Mouse (Mus musculus) adrenal gland, postnatal 36 days (tissue): Measurements from ENCODE around the gene Cnppd1. TPM values are rescaled to one million over a fixed set of nuclear protein-coding genes. Genes with fewer than 3 reads are reported as not detected.

Source experiments
- DNase-seq, 2 experiments: peaks; one replicate each; pipeline ENCODE4 v3.0.0; 2021; ENCODE audit warnings: mixed read lengths in 1 of 2
- total RNA-seq, 2 experiments: library from RNA; stranded (reverse); gene quantifications; 2 replicates each; pipeline ENCODE4 v1.2.3; 2021

The Cnppd1 gene
- total RNA-seq, 2 experiments from 2014 or later: 38.0 TPM

DNA sequence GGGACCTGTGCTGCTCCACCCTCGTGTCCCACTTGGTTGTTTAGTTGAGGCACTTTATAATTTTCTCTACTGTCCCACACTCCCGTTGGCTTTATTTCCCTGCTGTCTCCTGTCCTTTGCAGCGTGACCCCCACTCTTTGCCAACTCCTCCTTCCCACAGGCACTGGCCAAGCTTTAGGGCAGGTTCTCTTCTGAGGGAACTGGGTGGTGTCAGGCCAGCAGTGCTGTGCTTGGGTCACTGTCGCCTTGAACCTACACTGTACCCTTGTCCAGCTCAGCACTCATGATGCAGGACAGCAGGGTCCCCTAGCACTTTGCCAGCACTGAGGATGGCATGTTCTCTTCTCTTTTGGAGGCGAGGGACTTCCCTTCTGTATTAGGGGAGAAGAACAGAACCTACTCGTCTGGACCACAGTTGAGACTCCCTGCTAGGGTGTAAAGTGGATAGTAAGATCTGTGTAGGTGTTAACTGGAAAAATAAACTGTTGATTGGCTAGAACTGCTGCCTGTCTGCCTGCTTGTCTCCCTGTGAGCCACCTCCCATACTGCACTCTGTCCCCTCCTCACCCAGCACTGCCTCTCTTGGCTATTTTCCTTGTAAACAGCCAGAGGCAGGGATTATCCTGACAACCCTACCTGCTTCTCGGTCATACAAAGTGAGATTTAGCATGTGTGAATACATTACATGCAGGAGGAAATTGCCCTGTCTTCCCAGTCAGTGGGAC is 5.1 kb upstream of the Cnppd1 start:
- DNase-seq: no peak

DNA sequence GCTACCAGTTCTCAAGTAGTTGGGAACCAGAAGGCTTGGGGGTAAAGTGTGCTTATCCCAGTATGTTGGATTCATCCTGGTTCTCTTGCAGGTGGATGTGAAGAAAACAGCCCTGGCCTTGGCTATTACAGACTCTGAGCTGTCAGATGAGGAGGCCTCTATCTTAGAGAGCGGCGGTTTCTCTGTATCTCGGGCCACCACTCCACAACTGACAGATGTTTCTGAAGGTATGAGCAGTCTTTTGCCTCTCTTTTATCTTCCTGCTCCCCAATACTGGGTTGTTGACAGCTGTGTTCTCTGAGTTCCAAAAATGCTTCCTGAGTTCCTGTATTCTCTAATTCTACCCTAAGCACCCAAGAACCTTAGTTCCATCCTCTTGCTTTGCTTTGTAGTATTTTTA is 3.1 kb upstream of the Cnppd1 start:
- no peak for DNase-seq

DNA sequence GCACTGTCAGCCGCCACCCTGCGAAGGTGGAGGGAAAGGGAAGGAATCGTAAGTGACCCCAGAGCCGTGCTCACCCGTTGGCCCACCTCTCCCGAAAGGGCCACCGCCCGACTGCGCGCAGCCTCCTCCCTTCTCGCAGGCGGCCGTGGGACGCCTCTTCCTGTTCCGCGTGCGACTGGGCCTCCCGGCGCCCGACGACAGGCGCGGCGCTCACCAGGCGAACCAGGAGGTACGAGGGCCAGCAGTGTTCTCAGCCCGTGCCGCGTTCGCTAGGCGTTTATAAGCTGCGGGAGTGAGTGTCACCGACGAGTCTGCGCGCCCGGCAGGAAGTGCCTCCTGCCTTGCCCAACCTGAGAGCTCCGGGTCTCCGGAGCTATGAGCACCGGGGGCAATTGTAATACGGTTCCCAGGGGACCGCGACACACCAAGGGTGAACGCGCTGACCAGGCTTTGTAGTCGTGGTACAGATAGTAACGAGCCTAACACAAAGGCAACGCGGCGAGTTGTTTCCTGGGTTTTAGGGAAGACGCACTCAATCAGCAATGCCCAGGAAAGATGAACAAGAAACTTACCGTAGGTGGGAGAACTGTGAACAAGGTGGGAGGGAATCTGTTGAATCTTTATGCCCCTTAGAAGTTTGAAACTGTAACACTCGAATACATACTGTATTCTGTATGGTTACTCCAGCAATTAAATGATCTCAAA is 873 bp downstream of the Cnppd1 start:
- peak; percentile 78 to 83 for DNase-seq

DNA sequence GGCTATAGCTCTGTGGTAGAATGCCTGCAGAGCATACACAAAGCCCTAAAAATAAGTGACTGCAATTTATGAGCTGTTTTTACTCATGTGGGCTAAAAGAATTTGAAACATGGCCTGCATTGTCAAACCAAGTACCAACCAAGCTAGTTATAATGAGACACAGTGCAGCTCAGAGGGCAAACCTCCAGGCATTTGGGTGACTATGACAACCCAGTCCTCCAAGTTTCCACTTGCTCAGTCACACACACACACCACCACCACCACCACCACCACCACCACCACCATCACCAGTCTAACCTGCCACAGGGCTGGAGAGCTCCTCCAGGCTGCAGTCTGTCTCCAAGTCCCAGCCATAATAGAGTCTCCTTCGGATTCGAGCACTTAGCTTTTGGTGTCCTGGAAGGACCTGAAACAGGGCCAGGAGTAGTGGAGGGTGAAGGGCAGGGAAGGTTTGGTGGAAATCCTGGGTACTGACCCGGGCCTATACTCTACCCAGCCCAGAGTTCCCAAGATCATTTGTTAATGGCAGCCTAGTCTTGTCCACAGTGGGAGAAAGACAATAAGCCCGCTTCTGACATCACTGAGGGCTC is 1.8 kb downstream of the Cnppd1 start:
- DNase-seq: peak in 1 of 2 experiments; percentile 10

DNA sequence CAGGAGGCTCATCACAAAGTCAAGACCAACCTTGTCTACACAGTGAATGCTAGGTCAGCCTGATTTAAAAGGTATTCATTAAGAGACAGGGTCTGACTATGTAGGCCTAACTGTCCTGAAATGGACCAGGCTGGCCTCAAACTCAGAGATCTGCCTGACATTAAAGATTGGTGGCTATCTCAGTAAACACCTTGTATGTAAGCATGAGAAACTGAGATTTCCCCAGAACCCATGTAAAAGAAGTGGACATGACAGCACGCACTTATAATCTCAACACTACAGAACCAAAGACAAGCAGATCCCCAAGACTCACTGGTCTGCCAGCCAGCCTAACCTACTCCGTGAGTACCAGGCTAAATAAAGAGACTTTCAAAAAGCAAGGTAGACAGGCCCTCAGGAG is 4.1 kb downstream of the Cnppd1 start:
- no peak for DNase-seq

DNA sequence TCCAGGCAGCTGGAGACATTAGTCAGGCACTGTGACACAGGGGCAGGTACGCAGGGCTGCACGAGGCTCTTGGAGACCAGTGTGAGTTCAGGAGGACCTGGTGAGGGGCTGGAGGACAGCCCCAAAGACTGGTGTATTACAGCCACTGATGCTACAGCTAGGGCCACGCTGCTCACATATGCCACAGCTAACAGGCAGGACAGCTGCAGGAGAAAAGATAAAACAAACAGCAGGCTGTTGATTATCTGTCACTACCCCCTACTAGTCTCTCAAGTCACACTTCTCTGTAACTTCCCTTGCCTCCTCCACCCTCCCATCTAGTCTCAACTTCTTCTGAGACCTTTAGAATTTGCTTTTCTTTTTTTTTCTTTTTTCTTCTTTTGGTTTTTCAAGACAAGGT is 5.8 kb downstream of the Cnppd1 start:
- DNase-seq: no peak

DNA sequence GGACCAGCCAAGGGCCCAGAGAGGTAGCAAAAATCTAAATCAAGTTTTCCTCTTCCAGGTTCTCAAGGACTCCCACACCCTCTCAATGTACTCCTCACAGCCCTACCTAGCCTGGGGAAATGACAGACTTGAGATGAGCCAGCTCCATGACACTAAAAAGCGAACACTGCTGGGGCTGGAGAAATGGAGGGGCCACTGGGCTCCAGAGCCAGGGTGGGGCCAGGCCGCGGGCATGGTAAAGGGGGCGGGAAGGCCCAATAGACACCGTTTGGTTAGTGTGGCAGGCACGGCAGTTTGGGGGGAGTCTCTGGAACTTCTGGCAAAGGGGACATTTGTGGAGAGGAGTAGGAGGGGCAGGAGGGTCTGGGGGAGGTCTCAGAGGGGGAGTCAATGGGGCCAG is 6.2 kb downstream of the Cnppd1 start:
- DNase-seq: no peak

DNA sequence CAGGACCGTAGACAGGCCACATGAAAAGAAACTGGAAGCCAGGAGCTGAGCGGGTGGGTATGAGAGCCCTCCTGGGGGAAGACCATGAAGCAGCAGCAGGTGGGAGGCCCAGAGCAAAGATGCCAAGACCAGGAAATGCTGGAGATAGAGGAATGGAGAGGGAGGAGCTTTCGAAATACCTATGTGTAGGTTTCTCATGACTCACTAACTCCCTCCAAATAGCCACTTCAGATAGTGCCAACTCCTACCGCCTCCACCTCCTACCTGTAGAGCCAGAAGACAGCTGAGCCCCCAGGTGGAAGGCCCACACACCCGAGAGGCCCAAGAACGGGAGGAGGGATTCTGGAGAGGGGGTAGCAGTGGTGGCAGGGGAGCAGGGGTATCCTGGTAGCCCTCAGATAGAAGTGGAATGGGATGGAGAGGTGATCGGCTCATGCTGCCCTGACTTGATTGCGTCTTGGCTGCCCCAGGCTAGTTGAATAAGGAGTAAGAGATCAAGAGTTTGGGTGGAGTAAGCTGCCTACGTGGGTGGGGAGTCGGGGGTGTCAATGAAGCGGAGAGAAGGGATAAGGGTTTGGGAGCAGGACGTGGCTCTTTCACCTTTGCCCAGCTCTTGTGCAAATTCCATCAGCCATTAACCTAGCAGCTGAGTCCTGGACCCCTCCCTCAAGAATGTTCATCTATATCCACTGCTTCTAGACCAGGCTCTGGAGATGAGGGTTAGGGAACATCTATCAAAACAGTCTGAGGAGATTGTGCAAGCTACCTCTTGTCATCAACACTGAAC is 8.9 kb downstream of the Cnppd1 start, which contains the start of gene Slc23a3:
Slc23a3 (minus strand) TSS at position 470 of the 787 bp plus-strand sequence.
- no peak for DNase-seq

DNA sequence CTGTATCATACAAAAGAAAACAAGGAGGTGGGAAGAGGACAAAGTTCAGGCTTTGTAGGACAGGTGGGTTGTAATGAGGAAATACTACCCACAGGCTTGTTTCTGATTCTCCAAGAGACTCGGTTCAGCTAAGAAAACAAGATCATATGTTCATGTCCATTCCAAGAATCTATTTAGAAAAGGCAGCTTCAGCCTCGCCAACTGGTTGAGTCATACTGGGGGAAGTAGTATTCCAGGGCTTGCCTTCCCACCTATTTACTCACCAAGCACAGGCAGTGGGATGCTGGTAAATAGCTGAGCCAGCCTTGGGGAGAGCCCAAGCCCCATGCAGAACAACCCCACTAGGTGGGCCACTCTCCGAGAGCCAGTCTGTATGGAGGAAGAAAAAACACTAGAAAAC is 13.9 kb downstream of the Cnppd1 start:
- no peak for DNase-seq

DNA sequence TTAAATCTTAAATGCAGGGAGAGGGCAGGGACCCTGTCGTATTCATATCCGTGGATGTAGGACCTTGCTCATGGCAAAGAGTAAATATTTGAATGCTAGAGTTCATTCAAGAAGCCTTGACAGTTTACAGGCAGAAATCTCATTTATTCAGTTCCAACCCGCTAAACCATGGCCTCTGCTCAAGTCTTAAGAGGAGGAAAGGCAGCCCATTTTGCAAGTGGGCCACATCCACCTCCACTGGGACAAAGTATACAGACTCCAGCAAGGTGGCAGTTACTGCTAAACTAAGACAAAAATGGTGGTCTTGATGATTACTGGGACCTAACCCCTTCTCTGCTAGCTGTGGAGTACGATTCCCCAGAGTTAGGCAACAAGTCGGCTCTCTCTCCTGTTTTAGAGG is 17.1 kb downstream of the Cnppd1 start:
- no peak for DNase-seq

DNA sequence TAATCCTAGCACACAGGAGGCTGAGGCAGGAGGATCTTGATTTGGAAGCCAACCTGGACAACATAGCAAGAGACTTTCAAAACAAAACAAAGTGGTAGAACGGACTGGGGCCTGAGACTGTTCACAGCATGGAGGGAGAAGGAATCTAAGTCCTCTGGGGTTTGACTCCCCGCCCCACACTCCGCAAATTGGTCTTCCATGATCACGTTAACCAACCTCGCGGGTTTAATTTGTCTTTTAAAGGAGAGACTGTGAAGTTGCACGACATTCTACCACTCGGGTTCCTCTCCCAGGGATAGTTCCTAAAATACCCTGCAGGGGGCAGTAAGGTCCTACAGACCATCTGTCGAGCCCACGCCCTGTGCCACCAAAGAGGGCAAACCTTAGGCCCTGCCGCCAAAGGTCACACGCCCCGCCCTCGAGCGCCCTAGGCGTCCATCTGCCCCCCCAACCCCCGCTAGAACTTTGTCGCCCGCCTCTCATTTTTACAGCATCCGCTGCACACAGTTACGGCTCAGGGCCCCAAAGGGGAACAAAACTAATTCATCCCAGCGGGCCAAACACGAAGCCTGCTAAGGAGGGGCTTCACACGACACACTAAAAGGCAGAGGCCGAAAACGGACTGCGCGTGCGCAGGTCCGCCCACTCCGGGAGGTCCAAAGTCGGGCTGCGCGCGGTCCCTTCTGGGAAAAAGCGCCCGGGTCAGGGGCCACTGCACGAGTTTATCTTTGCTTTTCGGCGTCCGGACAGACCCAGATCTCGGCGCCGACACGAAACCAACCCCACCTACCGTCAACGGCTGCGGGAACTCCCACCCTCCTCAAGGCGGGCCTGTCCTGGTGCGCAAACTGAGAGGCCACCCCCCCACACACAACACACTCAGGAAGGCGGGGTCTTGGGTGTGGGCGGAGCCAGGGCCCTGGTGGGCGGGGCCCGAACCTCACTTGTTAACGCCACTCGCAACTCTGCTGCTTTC is 17.9 kb downstream of the Cnppd1 start, which contains the start of gene Nhej1:
Nhej1 (minus strand) TSS at position 855 of the 976 bp plus-strand sequence.
- peak; percentile 92 to 96 for DNase-seq

DNA sequence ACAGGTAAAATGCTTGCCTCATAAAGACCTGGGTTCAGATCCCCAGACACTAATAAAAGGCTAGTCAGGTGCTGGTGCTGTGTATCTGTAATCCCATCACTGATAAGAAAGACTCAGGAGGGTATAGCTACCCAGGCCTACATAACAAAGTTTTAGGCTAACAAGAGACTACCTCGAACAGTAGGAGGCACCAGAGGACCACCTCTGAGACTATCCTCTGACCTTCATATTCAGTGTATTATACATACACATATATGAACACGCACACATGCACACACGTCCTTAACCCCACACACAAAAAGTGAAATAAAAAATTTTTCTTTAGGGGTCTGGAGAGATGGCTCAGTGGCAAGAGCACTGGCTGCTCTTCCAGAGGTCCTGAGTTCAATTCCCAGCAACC is 20.3 kb downstream of the Cnppd1 start:
- no peak for DNase-seq

Other genes starting within 250 kb of the Cnppd1 start
- under 1 TPM in 1 of 2 experiments, not detected in 1; 0.56 TPM for gene Cryba2, start 249.6 kb downstream of the Cnppd1 start, total RNA-seq
- gene Cfap65, start 207.1 kb downstream of the Cnppd1 start, total RNA-seq: not detected
- not detected for gene Ihh, start 191.0 kb downstream of the Cnppd1 start, total RNA-seq
- gene Nhej1, start 17.5 kb downstream of the Cnppd1 start, total RNA-seq: 1 to 10 TPM; 7.1 to 7.9 TPM
- gene Slc23a3, start 8.8 kb downstream of the Cnppd1 start, total RNA-seq: under 1 TPM; 0.16 to 0.46 TPM
- 10 to 100 TPM; 81.4 to 95.7 TPM for gene Retreg2, start 67 bp upstream of the Cnppd1 start, total RNA-seq
- 10 to 100 TPM; 30.2 to 35.1 TPM for gene Zfand2b, start 25.9 kb upstream of the Cnppd1 start, total RNA-seq
- gene Abcb6, start 37.7 kb upstream of the Cnppd1 start, total RNA-seq: 10 to 100 TPM; 24.9 to 33.9 TPM
- 10 to 100 TPM; 13.7 to 16.8 TPM for gene Ankzf1, start 49.4 kb upstream of the Cnppd1 start, total RNA-seq
- gene Atg9a, start 49.5 kb upstream of the Cnppd1 start, total RNA-seq: 10 to 100 TPM; 38.0 to 43.7 TPM
- gene Glb1l, start 68.1 kb upstream of the Cnppd1 start, total RNA-seq: 10 to 100 TPM; 20.2 to 22.2 TPM
- gene Stk16, start 68.1 kb upstream of the Cnppd1 start, total RNA-seq: 100 to 1,000 TPM in 1 of 2 experiments, 10 to 100 TPM in 1; 94.9 to 125 TPM
- 10 to 100 TPM; 26.0 to 70.0 TPM for gene Tuba4a, start 77.2 kb upstream of the Cnppd1 start, total RNA-seq
- not detected for gene A630095N17Rik, start 89.4 kb upstream of the Cnppd1 start, total RNA-seq
- gene Dnajb2, start 93.7 kb upstream of the Cnppd1 start, total RNA-seq: 100 to 1,000 TPM in 1 of 2 experiments, 10 to 100 TPM in 1; 67.9 to 138 TPM
- 10 to 100 TPM; 38.2 to 54.2 TPM for gene Ptprn, start 121.8 kb upstream of the Cnppd1 start, total RNA-seq
- 100 to 1,000 TPM in 1 of 2 experiments, 10 to 100 TPM in 1; 90.7 to 118 TPM for gene Resp18, start 135.7 kb upstream of the Cnppd1 start, total RNA-seq
- gene Dnpep, start 175.3 kb upstream of the Cnppd1 start, total RNA-seq: 100 to 1,000 TPM in 1 of 2 experiments, 10 to 100 TPM in 1; 88.1 to 112 TPM
- gene Des, start 217.6 kb upstream of the Cnppd1 start, total RNA-seq: 10 to 100 TPM; 18.6 to 19.5 TPM
- gene Speg, start 232.6 kb upstream of the Cnppd1 start, total RNA-seq: 10 to 100 TPM in 1 of 2 experiments, 1 to 10 TPM in 1; 9.8 to 10.8 TPM